In genomic region chr12:100307501-100308260, GRCm38 (mm10) we compare ENCODE assay signal across 8 mouse cellular contexts.
A peak's percentile ranks its signal among the peaks of the same experiment; 100 is the strongest.
DNase-seq lines count a peak whose midpoint lies in the region; ATAC-seq and TF ChIP-seq lines count a peak whose summit lies in the region.

No protein-coding gene starts in this region.

- no peak for TF ChIP-seq CTCF in brain, embryonic 14.5 days (IDR thresholded peaks at IDR 0.05; ENCODE audit: borderline replicate concordance, extremely low read depth, insufficient read depth, insufficient read length)
- TF ChIP-seq CTCF in stomach, postnatal 0 days (IDR thresholded peaks at IDR 0.05; ENCODE audit: low read depth): no peak

- 33% methylated on average over 7 of the region's 8 CpGs for WGBS in forebrain, embryonic 15.5 days
- WGBS in hindbrain, embryonic 13.5 days: 28% methylated on average over 8 of the region's 8 CpGs
- 44% methylated on average over 8 of the region's 8 CpGs for WGBS in stomach, postnatal 0 days

- H3K4me1 ChIP-seq in forebrain, embryonic 15.5 days: peaks cover 52% of the 10 kb centered on the region
- peaks cover 73% of the 10 kb centered on the region for H3K4me1 ChIP-seq in hindbrain, embryonic 13.5 days (replicated peaks)
- H3K4me1 ChIP-seq in stomach, postnatal 0 days (replicated peaks; ENCODE audit: control insufficient read depth, insufficient read depth): no peaks in the 10 kb centered on the region

- no peaks in the 10 kb centered on the region for H3K9me3 ChIP-seq in forebrain, embryonic 15.5 days
- H3K9me3 ChIP-seq in hindbrain, embryonic 13.5 days: no peaks in the 10 kb centered on the region
- H3K9me3 ChIP-seq in stomach, postnatal 0 days (ENCODE audit: control insufficient read depth, low read length): no peaks in the 10 kb centered on the region

- no peak overlapping the region for H3K4me3 ChIP-seq in forebrain, embryonic 15.5 days
- H3K4me3 ChIP-seq in hindbrain, embryonic 13.5 days: no peak overlapping the region
- no peak overlapping the region for H3K4me3 ChIP-seq in stomach, postnatal 0 days (ENCODE audit: low read depth, low read length)

- H3K27ac ChIP-seq in forebrain, embryonic 15.5 days (replicated peaks): peak overlapping the region; percentile 51
- H3K27ac ChIP-seq in hindbrain, embryonic 13.5 days: peak overlapping the region; percentile 85
- H3K27ac ChIP-seq in stomach, postnatal 0 days (replicated peaks): no peak overlapping the region

- H3K9ac ChIP-seq in forebrain, embryonic 15.5 days (replicated peaks): no peak overlapping the region
- peak overlapping the region; percentile 52 for H3K9ac ChIP-seq in hindbrain, embryonic 13.5 days
- H3K9ac ChIP-seq in stomach, postnatal 0 days (ENCODE audit: low read length): no peak overlapping the region; the same call in 1 of the 2 replicates

- H3K36me3 ChIP-seq in forebrain, embryonic 15.5 days: no peaks in the 10 kb centered on the region
- H3K36me3 ChIP-seq in hindbrain, embryonic 13.5 days: no peaks in the 10 kb centered on the region; the same call in 1 of the 2 replicates
- H3K36me3 ChIP-seq in stomach, postnatal 0 days (ENCODE audit: control insufficient read depth, insufficient read depth, low read length): no peaks in the 10 kb centered on the region

- peak; percentile 13; the same call in 1 of the 2 replicates for ATAC-seq in forebrain, embryonic 15.5 days (replicated peaks)
- ATAC-seq in hindbrain, embryonic 13.5 days (ENCODE audit: low FRiP score): peak; percentile 43
- 0 out of 2 replicates have a peak, but pooled peaks have one; percentile 13 for ATAC-seq in stomach, postnatal 0 days (ENCODE audit: low FRiP score, low TSS enrichment)

- DNase-seq in Muller cell, postnatal 12 days (ENCODE audit: inconsistent ontology term): peak; percentile 70
- peak; percentile 78 for DNase-seq in brain, embryonic 14.5 days (ENCODE audit: low read depth)
- DNase-seq in lung, postnatal 10 days: peak; percentile 84
- no peak for DNase-seq in stomach, postnatal 0 days (ENCODE audit: low spot score)
- DNase-seq in spleen, postnatal 36 days (ENCODE audit: low spot score in 2 of 2): no peak
- no peak for DNase-seq in spleen, adult 18-20 months

- H3K4me2 ChIP-seq in forebrain, embryonic 15.5 days (replicated peaks): no peak overlapping the region
- H3K4me2 ChIP-seq in hindbrain, embryonic 13.5 days: no peak overlapping the region
- H3K4me2 ChIP-seq in stomach, postnatal 0 days (replicated peaks; ENCODE audit: low read depth): no peak overlapping the region

- no peak for TF ChIP-seq POLR2A in brain, embryonic 14.5 days (IDR thresholded peaks at IDR 0.05; ENCODE audit: borderline replicate concordance, extremely low read depth, insufficient read depth, insufficient read length, poor library complexity, severe bottlenecking)

- no peaks in the 10 kb centered on the region for H3K27me3 ChIP-seq in forebrain, embryonic 15.5 days
- no peaks in the 10 kb centered on the region for H3K27me3 ChIP-seq in hindbrain, embryonic 13.5 days
- no peaks in the 10 kb centered on the region for H3K27me3 ChIP-seq in stomach, postnatal 0 days (ENCODE audit: control insufficient read depth, insufficient read depth, low read length)

- no peak for TF ChIP-seq EP300 in stomach, postnatal 0 days (optimal IDR thresholded peaks at IDR 0.05)

Comparison
In these comparisons a context has a peak if more than half of its experiments do, and no peak if none do; other contexts are left out.
1. DNase-seq: peak in Muller cell, postnatal 12 days (single experiment), brain, embryonic 14.5 days (single experiment) and lung, postnatal 10 days (single experiment); none in stomach, postnatal 0 days (single experiment), spleen, postnatal 36 days (0 of 2) and spleen, adult 18-20 months (0 of 2).
2. Peak in every context shown above with its lines, with median percentiles within 50 percentile points of each other: ATAC-seq.